In genomic region chr12:52286802-52287201, GRCm38 (mm10) we compare ENCODE assay signal across 24 mouse cellular contexts.
A peak's percentile ranks its signal among the peaks of the same experiment; 100 is the strongest.
DNase-seq lines count a peak whose midpoint lies in the region; ATAC-seq and TF ChIP-seq lines count a peak whose summit lies in the region.
"Had no signal": no experiment of that assay in that cellular context is flagged by ENCODE, and none has a peak within 500 bp of the region (broad histone marks: within the 10 kb centered on the region; RNA-seq: fewer than 3 reads in every experiment).

No protein-coding gene starts in this region.

- no peaks in the 10 kb centered on the region for H3K9me3 ChIP-seq in embryonic facial prominence, embryonic 12.5 days
- no peaks in the 10 kb centered on the region for H3K9me3 ChIP-seq in limb, embryonic 11.5 days (ENCODE audit: control insufficient read depth, low read length)
- H3K9me3 ChIP-seq: heart, embryonic 10.5 days; hindbrain, embryonic 13.5 days; intestine, embryonic 15.5 days had no signal

- WGBS in embryonic facial prominence, embryonic 12.5 days = 26% methylated on average over 3 of the region's 3 CpGs
- WGBS in limb, embryonic 11.5 days = 22% methylated on average over 3 of the region's 3 CpGs

- H3K27me3 ChIP-seq in embryonic facial prominence, embryonic 12.5 days = no peaks in the 10 kb centered on the region
- no peaks in the 10 kb centered on the region for H3K27me3 ChIP-seq in limb, embryonic 11.5 days (ENCODE audit: control insufficient read depth, insufficient read depth, low read length)
- H3K27me3 ChIP-seq: hindbrain, embryonic 13.5 days; intestine, embryonic 15.5 days had no signal

- H3K27ac ChIP-seq in embryonic facial prominence, embryonic 12.5 days = peak overlapping the region; percentile 54; the same call in 1 of the 2 replicates
- H3K27ac ChIP-seq in embryonic fibroblast, embryonic 13.5 days (ENCODE audit: insufficient read depth, low read length) = peak overlapping the region; percentile 78
- H3K27ac ChIP-seq in limb, embryonic 11.5 days (replicated peaks; ENCODE audit: low read depth, low read length) = no peak overlapping the region
- H3K27ac ChIP-seq: gastrocnemius, adult 2 months; heart, embryonic 10.5 days; hindbrain, embryonic 13.5 days; hindbrain, postnatal 0 days; intestine, embryonic 15.5 days had no signal

- H3K9ac ChIP-seq in embryonic facial prominence, embryonic 12.5 days = no peak overlapping the region
- no peak overlapping the region for H3K9ac ChIP-seq in limb, embryonic 11.5 days (ENCODE audit: low read length)
- H3K9ac ChIP-seq: hindbrain, embryonic 13.5 days; intestine, embryonic 15.5 days had no signal

- TF ChIP-seq CTCF in embryonic fibroblast, embryonic 13.5 days (IDR thresholded peaks at IDR 0.05; ENCODE audit: borderline replicate concordance, insufficient read depth, low read length) = no peak

- H3K4me1 ChIP-seq in embryonic facial prominence, embryonic 12.5 days = peaks cover 31% of the 10 kb centered on the region
- H3K4me1 ChIP-seq in embryonic fibroblast, embryonic 13.5 days (ENCODE audit: control insufficient read depth, insufficient read depth, low read length) = peaks cover 21% of the 10 kb centered on the region
- peaks cover 19% of the 10 kb centered on the region for H3K4me1 ChIP-seq in limb, embryonic 11.5 days (ENCODE audit: control insufficient read depth, insufficient read depth, low read length)

- ATAC-seq in embryonic facial prominence, embryonic 12.5 days (ENCODE audit: insufficient number of reproducible peaks, insufficient read depth, low FRiP score, low TSS enrichment) = no peak
- no peak for ATAC-seq in limb, embryonic 11.5 days (ENCODE audit: insufficient number of reproducible peaks, low FRiP score, low TSS enrichment, low read depth)
- ATAC-seq: forebrain, embryonic 14.5 days; hindbrain, postnatal 0 days; intestine, embryonic 15.5 days had no signal

- DNase-seq in NIH3T3 (ENCODE audit: low read depth) = peak; percentile 53
- DNase-seq in limb, embryonic 11.5 days (ENCODE audit: low spot score) = peak; percentile 32
- DNase-seq in c-Kit-positive CD71-positive TER-119-positive erythroid progenitor cells, embryonic 14.5 days (ENCODE audit: low spot score) = no peak
- no peak for DNase-seq in gastrocnemius, postnatal 10 days
- DNase-seq in cerebellum, adult 8-10 months = no peak
- no peak for DNase-seq in thymus, adult 18-20 months
- DNase-seq: adrenal gland, adult 8-10 months; adrenal gland, postnatal 36 days; cerebellum, adult 11-12 months; cerebellum, adult 9-11 months; cerebellum, postnatal 36 days; gastrocnemius, adult 2 months; gastrocnemius, postnatal 36 days; heart, adult 11 months; heart, postnatal 10 days; heart, postnatal 4 days; kidney, adult 18-20 months had no signal

- H3K4me2 ChIP-seq in embryonic facial prominence, embryonic 12.5 days (replicated peaks) = no peak overlapping the region
- no peak overlapping the region for H3K4me2 ChIP-seq in limb, embryonic 11.5 days (ENCODE audit: low read depth, severe bottlenecking)
- H3K4me2 ChIP-seq: hindbrain, embryonic 13.5 days; intestine, embryonic 15.5 days had no signal

- no peaks in the 10 kb centered on the region for H3K36me3 ChIP-seq in embryonic facial prominence, embryonic 12.5 days
- H3K36me3 ChIP-seq in limb, embryonic 11.5 days (ENCODE audit: control insufficient read depth, insufficient read depth, low read length) = no peaks in the 10 kb centered on the region
- H3K36me3 ChIP-seq: heart, embryonic 10.5 days; hindbrain, embryonic 13.5 days; intestine, embryonic 15.5 days had no signal

- TF ChIP-seq POLR2A in embryonic fibroblast, embryonic 13.5 days (IDR thresholded peaks at IDR 0.05; ENCODE audit: low read depth, low read length) = no peak

- no peak overlapping the region for H3K4me3 ChIP-seq in embryonic facial prominence, embryonic 12.5 days
- no peak overlapping the region for H3K4me3 ChIP-seq in embryonic fibroblast, embryonic 13.5 days (ENCODE audit: insufficient read depth, low read length)
- H3K4me3 ChIP-seq in limb, embryonic 11.5 days (ENCODE audit: low read depth, low read length) = no peak overlapping the region
- H3K4me3 ChIP-seq: gastrocnemius, adult 2 months; heart, embryonic 10.5 days; hindbrain, embryonic 13.5 days; intestine, embryonic 15.5 days had no signal

Comparison
In these comparisons a context has a peak if more than half of its experiments do, and no peak if none do; other contexts are left out.
1. DNase-seq: peak in NIH3T3 (single experiment) and limb, embryonic 11.5 days (single experiment); none in c-Kit-positive CD71-positive TER-119-positive erythroid progenitor cells, embryonic 14.5 days (single experiment), gastrocnemius, postnatal 10 days (single experiment), cerebellum, adult 8-10 months (single experiment) and thymus, adult 18-20 months (0 of 2).